Mouse (Mus musculus) right cerebral cortex, postnatal 36 days (tissue): Measurements from ENCODE around the gene Wasf2.

ENCODE experiments used
- DNase-seq, 2 experiments: peaks; one replicate each; pipeline ENCODE4 v3.0.0; 2022; ENCODE audit warnings: low spot score in 2 of 2, mixed read lengths in 1 of 2

Gene Wasf2

GRCm38 (mm10) chr4:133201006-133201771 lies 70.9 kb downstream of the Wasf2 start:
- no peak for DNase-seq

GRCm38 (mm10) chr4:133202254-133202653 lies 71.9 kb downstream of the Wasf2 start:
- no peak for DNase-seq

- DNase-seq, result no peak
Observed at GRCm38 (mm10) chr4:133203591-133203990, 73.3 kb downstream of the Wasf2 start.

GRCm38 (mm10) chr4:133204379-133204778 lies 74.1 kb downstream of the Wasf2 start:
- DNase-seq, result no peak

- DNase-seq, result no peak
Observed at GRCm38 (mm10) chr4:133209366-133209765, 79.1 kb downstream of the Wasf2 start.

- DNase-seq, result no peak
Observed at GRCm38 (mm10) chr4:133210023-133210787, 79.9 kb downstream of the Wasf2 start.

- no peak for DNase-seq
Observed at GRCm38 (mm10) chr4:133210788-133211390, 80.6 kb downstream of the Wasf2 start.

GRCm38 (mm10) chr4:133211751-133212561 lies 81.7 kb downstream of the Wasf2 start, which contains the start of the genes Cd164l2 and Gpr3:
Cd164l2 (plus strand) TSS chr4:133212131.
Gpr3 (minus strand) TSS chr4:133212536.
- DNase-seq, result no peak

GRCm38 (mm10) chr4:133212562-133213267 lies 82.4 kb downstream of the Wasf2 start:
- DNase-seq, result peak; percentile 68 to 74

GRCm38 (mm10) chr4:133213268-133213590 lies 82.9 kb downstream of the Wasf2 start:
- DNase-seq, result peak in 1 of 2 experiments; percentile 55

GRCm38 (mm10) chr4:133213661-133214060 lies 83.4 kb downstream of the Wasf2 start:
- DNase-seq, result no peak

- no peak for DNase-seq
Observed at GRCm38 (mm10) chr4:133217641-133218040, 87.3 kb downstream of the Wasf2 start.

- DNase-seq, result no peak
Observed at GRCm38 (mm10) chr4:133218745-133219144, 88.4 kb downstream of the Wasf2 start.

GRCm38 (mm10) chr4:133220656-133221055 lies 90.4 kb downstream of the Wasf2 start:
- DNase-seq, result no peak

GRCm38 (mm10) chr4:133221701-133222100 lies 91.4 kb downstream of the Wasf2 start:
- DNase-seq, result no peak

GRCm38 (mm10) chr4:133223875-133224274 lies 93.6 kb downstream of the Wasf2 start:
- no peak for DNase-seq

GRCm38 (mm10) chr4:133226073-133226472 lies 95.8 kb downstream of the Wasf2 start:
- no peak for DNase-seq

- no peak for DNase-seq
Observed at GRCm38 (mm10) chr4:133227636-133228035, 97.3 kb downstream of the Wasf2 start.

- no peak for DNase-seq
Observed at GRCm38 (mm10) chr4:133229582-133229981, 99.3 kb downstream of the Wasf2 start.

- DNase-seq, result no peak
Observed at GRCm38 (mm10) chr4:133233285-133233976, 103.1 kb downstream of the Wasf2 start.
